Comparison of ENCODE assay signal across 10 mouse cellular contexts in the genomic region with DNA sequence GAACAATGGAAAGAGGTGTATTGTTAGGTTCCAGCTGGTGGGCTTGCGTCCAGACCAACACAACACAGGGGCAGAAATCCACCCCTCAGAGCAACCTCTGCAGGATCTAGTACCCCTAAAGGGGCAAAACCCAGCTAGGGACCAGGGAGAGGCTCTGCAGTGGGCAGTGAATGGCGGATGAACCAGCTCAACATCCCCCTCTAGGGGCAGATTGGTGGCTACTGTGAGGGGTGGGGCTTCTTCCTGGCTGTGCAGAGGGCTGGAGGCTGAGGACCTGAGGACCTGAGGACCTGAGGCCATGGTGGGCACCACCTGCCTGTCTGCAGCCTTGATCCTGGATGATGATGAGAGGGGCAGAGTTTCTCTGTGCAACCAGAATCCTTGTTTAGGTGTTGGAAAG. TPM values are rescaled to one million over a fixed set of nuclear protein-coding genes. Genes with fewer than 3 reads are reported as not detected.
A peak's percentile ranks its signal among the peaks of the same experiment; 100 is the strongest.
DNase-seq lines count a peak whose midpoint lies in the region; ATAC-seq and TF ChIP-seq lines count a peak whose summit lies in the region.
"Had no signal": no experiment of that assay in that cellular context is flagged by ENCODE, and none has a peak within 500 bp of the region (broad histone marks: within the 10 kb centered on the region; RNA-seq: fewer than 3 reads in every experiment).

No protein-coding gene starts in this region.

- TF ChIP-seq CTCF in kidney, adult 2 months (conservative IDR thresholded peaks at IDR 0.05; ENCODE audit: insufficient read depth, insufficient read length, low read depth, low read length), result peak; percentile 39; the same call in 1 of the 2 replicates
- peak; percentile 70 for TF ChIP-seq CTCF in E14TG2a.4 (conservative IDR thresholded peaks at IDR 0.05; ENCODE audit: low read length)

- H3K4me1 ChIP-seq in kidney, adult 2 months (ENCODE audit: control insufficient read depth, insufficient read depth, low read length), result no peaks in the 10 kb centered on the region
- no peaks in the 10 kb centered on the region for H3K4me1 ChIP-seq in E14TG2a.4 (replicated peaks; ENCODE audit: low read depth, low read length)
- H3K4me1 ChIP-seq: midbrain, embryonic 13.5 days had no signal

- H3K27me3 ChIP-seq in kidney, adult 2 months (replicated peaks; ENCODE audit: control insufficient read depth, insufficient read depth, low read length), result no peaks in the 10 kb centered on the region
- H3K27me3 ChIP-seq in E14TG2a.4 (ENCODE audit: insufficient read depth, low read length), result peaks cover 80% of the 10 kb centered on the region
- H3K27me3 ChIP-seq: midbrain, embryonic 13.5 days had no signal

- TF ChIP-seq POLR2A in kidney, adult 2 months (IDR thresholded peaks at IDR 0.05; ENCODE audit: low read depth, low read length), result no peak

- intact Hi-C loops in heart, postnatal 25 days (cut with DNase I), result no loop called here

- no peak overlapping the region for H3K27ac ChIP-seq in kidney, adult 2 months (ENCODE audit: insufficient read depth, low read depth, low read length)
- H3K27ac ChIP-seq: midbrain, embryonic 13.5 days had no signal

- no peak overlapping the region for H3K4me3 ChIP-seq in kidney, adult 2 months (ENCODE audit: insufficient read depth, low read depth, low read length)
- no peak overlapping the region for H3K4me3 ChIP-seq in E14TG2a.4 (replicated peaks; ENCODE audit: low read length)
- H3K4me3 ChIP-seq: midbrain, embryonic 13.5 days had no signal

- H3K36me3 ChIP-seq in kidney, adult 2 months (ENCODE audit: control insufficient read depth, insufficient read depth, low read length), result no peaks in the 10 kb centered on the region
- H3K36me3 ChIP-seq in E14TG2a.4 (ENCODE audit: insufficient read depth, low read length), result peaks cover 6% of the 10 kb centered on the region; the same call in 1 of the 2 replicates
- H3K36me3 ChIP-seq: midbrain, embryonic 13.5 days had no signal

- H3K9me3 ChIP-seq in E14TG2a.4 (ENCODE audit: low read length), result no peaks in the 10 kb centered on the region
- H3K9me3 ChIP-seq: midbrain, embryonic 13.5 days had no signal

- no peak for DNase-seq in kidney, adult 2 months
- DNase-seq in kidney, adult 8-10 months, result no peak
- peak; percentile 20 for DNase-seq in naive thymus-derived CD4-positive, alpha-beta T cell, adult 2 months (ENCODE audit: low read depth)
- no peak for DNase-seq in right cerebral cortex, adult 2 months (ENCODE audit: low spot score in 2 of 2)
- DNase-seq in heart, adult 8-10 months (ENCODE audit: low spot score), result no peak
- DNase-seq in heart, postnatal 25 days (ENCODE audit: low spot score), result no peak

- peak; percentile 64; the same call in 1 of the 2 replicates for ATAC-seq in common myeloid progenitor, adult 5-6 weeks (replicated peaks; ENCODE audit: low read depth, poor library complexity, severe bottlenecking)
- ATAC-seq: inflammation-experienced regulatory T-cells, adult 6 months; midbrain, embryonic 13.5 days had no signal

- WGBS in kidney, adult 2 months, result 45% methylated on average over 2 of the region's 2 CpGs

RNA-seq across cellular contexts. Expression of gene Fam53a, which starts 35.8 kb away (rescaled TPM):
- 20.8 and 27.1 TPM in 2 replicates for polyA plus RNA-seq in kidney, adult 2 months (2012; rRNA removed)
- total RNA-seq in common myeloid progenitor, adult 5-6 weeks (2017), result 18.6 and 20.8 TPM in 2 replicates
- 10 to 100 TPM; 24.0 to 30.9 (median 28.1) TPM for total RNA-seq in heart, adult 8-10 months (2022)
- 10 to 100 TPM; 24.6 to 25.2 TPM for total RNA-seq in heart, postnatal 25 days (2021)

RNA-seq across cellular contexts. Expression of gene Gm9903, which starts 36.1 kb away (rescaled TPM):
- 0.64 and 0.77 TPM in 2 replicates for polyA plus RNA-seq in kidney, adult 2 months (2012; rRNA removed)
- total RNA-seq in common myeloid progenitor, adult 5-6 weeks (2017), result not detected in 2 replicates
- total RNA-seq in heart, adult 8-10 months (2022), result 1 to 10 TPM in 2 of 4 experiments, under 1 TPM in 2; 0.87 to 1.1 (median 1.0) TPM
- 1 to 10 TPM; 1.1 to 1.3 TPM for total RNA-seq in heart, postnatal 25 days (2021)

RNA-seq across cellular contexts. Expression of gene Slbp, which starts 58.8 kb away (rescaled TPM):
- polyA plus RNA-seq in kidney, adult 2 months (2012; rRNA removed), result 12.7 and 15.7 TPM in 2 replicates
- 286 and 289 TPM in 2 replicates for total RNA-seq in common myeloid progenitor, adult 5-6 weeks (2017)
- 10 to 100 TPM in 2 of 4 experiments, 1 to 10 TPM in 2; 8.8 to 12.0 (median 10.6) TPM for total RNA-seq in heart, adult 8-10 months (2022)
- 10 to 100 TPM; 15.3 to 16.2 TPM for total RNA-seq in heart, postnatal 25 days (2021)

Comparison
In these comparisons a context has a peak if more than half of its experiments do, and no peak if none do; other contexts are left out.
1. RNA of gene Slbp, which starts 58.8 kb away (total RNA-seq): 286 to 289 TPM in common myeloid progenitor, adult 5-6 weeks; 15.3 to 16.2 TPM in heart, postnatal 25 days and 8.8 to 12.0 TPM in heart, adult 8-10 months; every median in the first group is over 10 times any median in the second.